Mouse (Mus musculus) adipose tissue, adult 10 weeks (tissue): ENCODE results near the gene Rpl18a. TPM values are rescaled to one million over a fixed set of nuclear protein-coding genes. Genes with fewer than 3 reads are reported as not detected.

Experiments used
- polyA plus RNA-seq: library from polyadenylated mRNA; stranded (reverse); fragments of 350-450 nt; fragmentation: Illumina TruSeq; extraction: RNeasy Lipid Tissue Mini Kit (QIAGEN cat#74804); gene quantifications from one replicate; pipeline ENCODE4 v1.2.3, GENCODE M21; 2014; ENCODE audit warnings: low read depth, low replicate concordance

Rpl18a gene
- polyA plus RNA-seq: 2,052 TPM

DNA sequence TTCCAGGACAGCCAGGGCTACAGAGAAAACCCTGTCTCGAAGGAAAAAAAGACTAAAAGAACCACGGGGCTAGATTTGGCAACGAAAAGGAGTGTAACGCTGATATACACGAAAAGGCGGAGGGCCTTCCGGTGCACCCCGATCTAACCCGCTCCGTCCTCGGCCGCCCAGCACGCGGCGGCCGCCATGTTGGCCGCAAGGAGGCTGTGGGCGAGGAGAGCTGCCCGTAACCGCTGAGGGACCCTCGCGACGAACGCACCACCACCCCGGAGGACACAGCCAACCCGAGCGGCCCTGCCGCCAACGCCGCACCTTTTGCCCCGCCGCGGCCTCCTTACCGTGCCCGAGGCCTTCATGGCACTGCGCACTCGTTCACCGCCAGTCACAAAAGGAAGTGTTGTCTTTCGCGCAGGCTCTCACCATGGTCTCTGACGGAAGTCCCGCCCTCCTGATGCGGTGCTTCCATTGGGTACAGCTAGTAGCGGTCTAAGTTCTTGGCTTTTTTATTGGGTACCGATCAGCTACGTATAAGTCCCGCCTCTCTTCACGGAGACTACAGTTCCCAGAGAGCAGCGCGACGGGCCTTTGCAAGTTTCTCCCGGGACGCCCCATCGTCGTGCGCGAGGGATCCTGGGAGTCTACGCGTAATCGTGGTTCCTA lies at the start of gene Rpl18a:
TSS of gene Rpl18a (minus strand) at position 392 of the 660 bp plus-strand sequence.

DNA sequence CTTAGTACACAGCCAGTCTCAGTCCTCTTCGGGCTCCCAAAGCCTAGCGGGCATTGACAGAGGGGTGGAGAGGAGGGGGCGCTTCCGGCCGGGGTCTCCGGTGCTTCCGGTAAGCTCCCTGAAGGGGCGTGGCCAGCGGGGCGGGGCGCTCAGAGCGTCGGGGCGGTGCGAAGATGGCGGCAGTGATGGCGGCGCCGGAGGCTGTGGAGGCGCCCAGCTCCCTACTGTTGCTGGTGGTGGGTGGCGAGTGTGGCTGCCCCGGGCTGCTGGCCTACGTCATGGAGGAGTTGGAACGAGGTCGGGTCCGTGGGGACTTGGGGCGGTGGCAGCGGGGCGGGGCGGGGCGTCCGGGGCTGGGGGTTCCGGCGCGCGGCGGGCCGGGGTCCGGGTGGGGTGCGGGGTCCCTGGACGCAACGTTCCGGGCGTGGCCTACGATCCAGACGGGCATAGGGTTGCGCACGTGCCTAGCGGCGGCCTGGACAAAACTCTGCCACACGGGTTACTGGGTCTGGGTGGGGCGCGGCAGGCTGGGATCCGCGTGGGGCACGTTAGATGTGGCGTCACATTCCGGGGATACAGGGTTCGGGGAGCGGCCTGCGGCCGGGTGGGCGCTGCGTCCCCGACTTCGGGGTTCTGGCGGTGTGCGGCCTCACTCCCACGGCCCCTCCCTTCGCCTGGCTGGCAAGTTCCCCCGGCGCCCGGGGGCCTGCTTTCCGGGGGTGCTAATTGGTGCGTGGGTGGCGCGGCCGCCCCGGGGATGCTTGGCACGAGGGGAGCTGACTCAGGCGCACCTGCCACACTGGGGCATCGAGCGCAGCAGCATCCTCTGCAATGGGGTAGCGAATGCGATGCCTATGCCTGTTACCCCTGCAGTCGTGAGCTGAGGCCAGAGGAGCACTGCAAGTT lies 8.9 kb upstream of the Rpl18a start, which contains the start of gene Map1s:
TSS of gene Map1s (plus strand) at position 102 of the 906 bp plus-strand sequence.

DNA sequence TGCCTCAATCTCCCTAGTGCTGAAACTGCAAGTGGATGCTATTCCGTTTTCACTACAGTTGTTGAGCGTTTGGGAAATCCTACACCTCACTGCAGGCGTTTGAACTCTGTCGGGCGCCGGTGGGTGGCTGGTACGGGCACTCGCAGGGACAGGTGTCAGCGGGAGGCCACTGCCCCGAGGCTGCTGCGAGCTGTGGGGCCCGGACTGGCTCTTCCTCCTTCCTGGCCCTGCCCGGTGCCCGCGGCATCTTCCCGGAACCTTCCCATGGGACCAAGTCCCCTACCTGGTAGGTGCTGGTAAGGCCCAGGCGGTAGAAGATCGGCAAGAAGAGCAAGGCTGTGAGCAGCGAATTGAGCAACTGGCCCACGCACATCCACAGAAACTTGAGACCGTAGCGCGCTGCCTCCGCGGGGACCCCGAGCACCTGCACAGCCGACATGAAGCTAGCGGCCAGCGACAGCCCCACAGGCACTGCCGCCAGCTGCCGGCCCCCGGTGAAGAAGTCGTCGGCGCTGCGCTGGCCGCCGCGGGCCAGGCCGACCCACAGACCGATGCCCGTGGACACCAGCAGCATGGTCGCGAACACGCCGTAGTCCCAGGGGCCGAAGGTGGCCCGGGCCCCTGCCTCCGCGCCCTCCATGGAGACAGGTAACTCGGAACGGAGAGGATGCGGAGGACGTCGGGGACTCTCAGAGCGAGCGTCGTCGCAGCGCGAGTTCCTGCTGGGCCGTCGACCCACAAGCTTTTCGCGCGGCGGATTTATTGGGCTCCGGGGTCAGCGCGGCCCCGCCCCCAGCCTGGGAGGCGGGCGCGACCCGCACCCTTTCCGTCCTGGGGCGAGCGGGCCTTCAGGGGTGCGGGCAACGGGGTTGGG lies 5.0 kb downstream of the Rpl18a start, which contains the start of gene Slc5a5:
TSS of gene Slc5a5 (minus strand) at position 736 of the 874 bp plus-strand sequence.

DNA sequence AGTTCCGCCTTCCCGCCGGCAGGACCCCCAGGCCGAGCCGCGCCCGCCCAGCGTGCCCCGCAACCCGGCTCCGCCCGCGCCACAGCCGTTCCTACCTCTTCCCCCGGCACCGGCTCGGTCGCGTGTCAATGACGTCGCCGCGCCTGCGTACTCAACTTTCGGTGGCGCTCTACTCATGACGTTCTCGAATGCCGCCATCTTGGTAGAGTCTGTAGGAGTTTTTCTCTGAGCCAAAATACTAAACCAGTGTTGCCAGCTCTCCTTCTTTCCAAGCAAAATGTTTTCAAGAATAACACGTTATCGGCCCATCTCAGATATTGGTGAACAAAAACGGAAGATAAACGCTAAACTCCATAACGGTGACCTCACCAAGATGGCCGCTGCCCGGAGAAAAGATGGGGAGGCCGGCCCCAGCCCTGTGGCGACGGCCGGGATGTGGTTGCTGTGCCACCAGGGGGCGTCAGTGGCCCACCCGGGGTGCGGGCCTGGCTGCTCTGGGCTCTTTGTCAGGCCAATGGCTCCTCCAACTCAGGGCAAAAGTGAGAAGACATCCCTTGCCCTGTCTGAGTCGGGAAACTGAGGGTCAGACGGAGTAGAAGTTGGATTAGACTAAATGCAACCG lies 23.7 kb downstream of the Rpl18a start, which contains the start of gene Ccdc124:
TSS of gene Ccdc124 (minus strand) at position 572 of the 622 bp plus-strand sequence.

DNA sequence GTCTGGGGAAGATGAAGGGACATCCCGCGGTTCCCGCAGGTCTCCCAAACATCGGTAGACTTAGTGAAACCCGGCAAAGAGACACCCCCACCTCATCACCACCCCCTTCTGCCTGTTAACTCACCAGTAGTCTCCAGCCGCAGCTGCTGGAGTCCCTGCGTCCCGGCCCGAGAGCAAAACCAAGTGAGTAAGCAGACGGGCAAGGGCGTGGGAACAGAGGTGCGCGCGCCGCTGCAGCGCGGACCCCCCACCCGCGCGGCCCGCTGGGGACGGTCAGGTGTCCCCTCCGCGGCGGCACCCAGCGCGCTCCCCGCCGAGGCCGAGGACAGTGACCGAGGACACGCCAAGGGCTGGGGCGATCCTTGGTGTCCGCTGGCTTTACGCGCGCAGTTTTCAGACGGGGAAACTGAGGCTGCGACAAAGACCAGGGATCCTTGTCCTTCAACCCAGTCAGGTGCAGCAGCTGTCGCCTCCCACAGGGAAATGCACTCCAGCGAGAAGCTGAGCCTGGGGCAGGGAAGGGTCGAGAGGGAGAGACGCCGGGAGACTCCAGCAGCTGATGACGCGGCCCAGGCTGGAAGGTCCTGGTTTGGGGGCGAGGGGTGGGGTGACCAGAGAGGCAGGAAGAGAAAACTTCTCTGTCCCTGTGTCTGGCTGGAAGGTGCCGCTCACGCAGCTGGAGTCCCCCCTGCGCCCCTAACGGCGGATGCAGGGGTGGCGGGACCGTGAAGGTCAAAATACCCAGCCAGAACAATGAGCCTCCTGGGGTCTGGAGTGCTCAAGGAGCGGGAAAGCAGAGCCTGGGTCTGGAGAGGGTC lies 34.2 kb downstream of the Rpl18a start, which contains the start of gene Kcnn1:
TSS of gene Kcnn1 (minus strand) at position 435 of the 818 bp plus-strand sequence.

Other genes with a start within 250 kb of the Rpl18a start
- gene Pgpep1, start 237.0 kb downstream of the Rpl18a start, polyA plus RNA-seq: 54.4 TPM
- 67.6 TPM for gene Lsm4, start 224.2 kb downstream of the Rpl18a start, polyA plus RNA-seq
- 72.1 TPM for gene Jund, start 198.5 kb downstream of the Rpl18a start, polyA plus RNA-seq
- gene Iqcn, start 194.0 kb downstream of the Rpl18a start, polyA plus RNA-seq: 4.9 TPM
- not detected for gene Gm3336, start 178.9 kb downstream of the Rpl18a start, polyA plus RNA-seq
- 5.3 TPM for gene Pde4c, start 173.7 kb downstream of the Rpl18a start, polyA plus RNA-seq
- 27.6 TPM for gene Rab3a, start 142.7 kb downstream of the Rpl18a start, polyA plus RNA-seq
- 52.2 TPM for gene Mpv17l2, start 136.5 kb downstream of the Rpl18a start, polyA plus RNA-seq
- gene Pik3r2, start 120.7 kb downstream of the Rpl18a start, polyA plus RNA-seq: 38.8 TPM
- gene Mast3, start 92.4 kb downstream of the Rpl18a start, polyA plus RNA-seq: 36.3 TPM
- 0.74 TPM for gene Il12rb1, start 89.0 kb downstream of the Rpl18a start, polyA plus RNA-seq
- 60.9 TPM for gene Arrdc2, start 57.7 kb downstream of the Rpl18a start, polyA plus RNA-seq
- gene Kcnn1, start 34.2 kb downstream of the Rpl18a start, polyA plus RNA-seq: 2.5 TPM
- 39.0 TPM for gene Ccdc124, start 23.5 kb downstream of the Rpl18a start, polyA plus RNA-seq
- 0.36 TPM for gene Slc5a5, start 4.7 kb downstream of the Rpl18a start, polyA plus RNA-seq
- gene Map1s, start 8.5 kb upstream of the Rpl18a start, polyA plus RNA-seq: 18.8 TPM